Mouse (Mus musculus) liver (tissue): ENCODE measurements at regions not wholly inside any gene's neighbourhood (a gene's known extent, or its start where the extent isn't known, plus 50 kb on each side); places are given as distances from the start of the nearest gene placed in this dataset.
"Not testable (repeated sequence)": the region's sequence is repeated elsewhere in the genome, so short reads cannot be mapped to it uniquely, and the experiment has no call there.

Source experiments
- DNase-seq: peaks from one replicate; pipeline ENCODE4 v3.0.0-alpha.2; 2020; ENCODE audit warnings: mixed read lengths

- DNase-seq, result no peak
Measured at GRCm38 (mm10) chr4:29282169-29282568, 469.2 kb downstream of the Epha7 start.

DNA sequence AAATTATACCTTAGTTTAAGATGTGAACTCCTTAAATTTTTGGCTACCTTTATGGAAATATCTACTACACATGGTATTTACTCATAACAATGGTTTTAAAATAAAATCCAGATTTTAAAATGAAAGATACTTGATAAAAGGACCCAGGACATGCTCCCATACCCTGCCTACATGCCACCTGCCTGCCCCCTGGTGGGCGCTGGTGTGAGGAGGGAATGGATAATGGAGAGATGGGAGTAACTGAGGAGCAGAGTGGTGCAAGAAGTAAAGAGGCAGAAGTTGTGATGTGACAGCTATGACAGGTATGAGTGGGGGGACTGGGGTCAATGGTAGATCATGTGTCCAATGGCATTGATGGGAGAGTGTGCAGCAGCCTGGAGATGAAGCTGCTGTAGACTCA lies 488.4 kb downstream of the Epha7 start:
- DNase-seq, result peak; percentile 38

DNA sequence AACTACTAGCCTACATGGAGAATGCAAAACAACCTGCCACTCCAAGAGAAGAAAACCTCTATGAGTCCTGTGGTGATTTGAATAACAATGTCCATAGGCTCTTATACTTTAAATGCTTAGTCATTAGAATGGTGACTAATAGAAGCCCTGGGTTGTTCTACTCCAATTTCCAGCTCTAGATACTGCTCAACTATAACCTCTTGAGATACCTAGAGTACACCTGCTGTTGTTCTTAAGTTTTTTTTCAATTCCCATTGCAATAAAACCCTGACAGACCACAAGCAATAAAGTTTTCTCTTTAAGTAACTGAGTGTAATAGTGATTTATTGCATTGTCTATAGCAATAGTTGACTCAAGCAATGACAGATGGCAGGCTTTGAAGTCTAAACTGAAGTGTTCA lies 491.0 kb downstream of the Epha7 start:
- no peak for DNase-seq

GRCm38 (mm10) chr4:29307245-29307644 lies 494.3 kb downstream of the Epha7 start:
- DNase-seq, result no peak

DNA sequence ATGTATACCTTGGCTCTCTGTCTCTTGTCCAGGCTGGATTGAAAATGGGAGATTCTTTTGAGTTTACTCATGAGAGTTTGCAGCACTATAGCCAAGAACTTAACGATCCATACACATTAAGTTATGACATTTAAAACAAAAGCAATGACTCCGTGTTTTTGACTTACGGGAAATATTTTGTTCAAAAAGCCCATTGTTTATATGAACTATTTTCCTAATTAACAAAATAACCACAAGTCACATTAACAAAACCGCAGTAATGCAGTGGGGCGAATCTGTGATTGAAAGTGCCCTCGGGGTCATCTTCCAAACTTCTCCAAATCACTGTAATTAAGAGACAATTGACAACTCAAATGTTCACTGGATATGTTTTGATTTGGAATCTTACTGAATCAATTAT lies 511.0 kb downstream of the Epha7 start:
- DNase-seq, result no peak

GRCm38 (mm10) chr4:29329145-29329544 lies 516.2 kb downstream of the Epha7 start:
- DNase-seq, result no peak

GRCm38 (mm10) chr4:29331747-29332146 lies 518.8 kb downstream of the Epha7 start:
- no peak for DNase-seq

DNA sequence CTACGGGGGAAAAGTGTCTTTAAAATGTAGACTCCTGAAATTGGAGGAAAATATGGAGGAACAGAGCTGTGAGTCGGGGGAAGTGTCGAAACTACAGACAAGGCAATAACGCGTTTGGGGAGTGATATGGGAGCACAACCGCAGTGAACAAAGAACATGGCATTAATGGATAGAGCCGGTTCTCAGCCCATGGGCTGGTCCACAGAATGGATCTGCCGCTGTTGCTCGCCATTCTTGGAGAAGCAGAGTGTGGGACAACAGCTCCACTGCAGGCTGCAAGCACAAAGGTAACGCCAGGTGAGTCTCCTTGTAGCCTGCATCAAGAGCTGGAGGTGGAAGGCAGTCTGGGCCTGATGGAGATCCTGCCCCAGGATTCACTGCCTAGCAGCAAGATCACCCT lies 524.3 kb downstream of the Epha7 start:
- DNase-seq, result no peak

GRCm38 (mm10) chr4:29362191-29362590 lies 549.3 kb downstream of the Epha7 start:
- DNase-seq, result no peak

DNA sequence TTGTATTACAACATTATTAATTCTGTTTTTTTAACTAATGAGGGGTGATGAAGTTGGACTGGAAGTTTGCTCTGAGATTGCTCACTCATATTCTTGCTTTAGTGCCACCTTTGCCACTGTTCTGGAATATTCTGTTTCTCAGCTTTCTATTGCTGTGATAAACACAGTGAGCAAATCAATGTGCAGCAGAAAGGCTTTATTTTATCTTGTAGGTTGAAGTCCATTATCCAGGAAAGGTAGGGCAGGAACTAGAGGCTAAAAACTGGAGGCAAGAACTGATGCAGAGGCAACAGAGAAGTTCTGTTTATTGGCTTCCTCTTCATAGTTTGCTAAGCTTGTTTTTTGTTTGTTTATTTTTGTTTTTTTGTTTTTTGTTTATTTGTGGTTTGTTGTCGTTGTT lies 576.4 kb downstream of the Epha7 start:
- no peak for DNase-seq

- no peak for DNase-seq
Measured at GRCm38 (mm10) chr4:29390333-29390732, 577.4 kb downstream of the Epha7 start.

DNA sequence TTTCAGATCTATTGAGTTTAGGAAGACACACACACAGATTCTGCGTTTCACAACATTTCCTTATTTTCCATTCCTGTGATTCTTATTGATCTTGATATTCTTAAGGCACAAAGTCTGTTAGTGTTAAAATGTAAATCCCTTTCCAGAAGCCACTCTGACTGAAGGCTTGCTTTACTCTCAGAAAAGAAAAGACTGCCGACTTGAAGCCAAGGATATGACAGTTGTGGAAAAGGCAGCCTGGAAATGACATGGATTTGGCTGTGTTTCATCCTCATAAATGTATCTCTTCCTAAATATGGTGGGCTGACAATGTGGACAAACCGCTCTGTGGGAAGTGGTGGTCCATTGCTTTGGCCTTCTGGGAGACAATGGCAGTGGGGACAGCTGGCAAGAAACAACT lies 589.2 kb downstream of the Epha7 start:
- no peak for DNase-seq

DNA sequence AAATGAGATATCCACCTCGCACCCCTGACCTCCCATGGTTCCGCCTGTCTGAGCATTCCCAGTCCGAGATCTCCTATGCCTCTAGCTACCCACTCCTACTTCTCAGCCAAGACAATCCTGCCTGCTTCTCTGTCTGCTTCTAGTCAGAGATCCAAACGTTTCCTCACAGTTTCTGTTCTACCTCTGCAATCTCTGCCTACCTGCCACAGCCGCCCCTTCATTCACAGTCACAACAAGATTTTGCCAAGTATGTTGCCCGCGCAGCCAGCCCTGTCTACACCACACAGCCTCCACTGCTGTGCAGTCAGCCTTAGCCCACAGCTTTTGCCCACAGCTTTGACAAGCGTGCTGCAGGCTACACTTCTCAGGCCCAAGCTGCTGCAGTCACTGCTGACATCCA lies 601.7 kb downstream of the Epha7 start:
- no peak for DNase-seq

DNA sequence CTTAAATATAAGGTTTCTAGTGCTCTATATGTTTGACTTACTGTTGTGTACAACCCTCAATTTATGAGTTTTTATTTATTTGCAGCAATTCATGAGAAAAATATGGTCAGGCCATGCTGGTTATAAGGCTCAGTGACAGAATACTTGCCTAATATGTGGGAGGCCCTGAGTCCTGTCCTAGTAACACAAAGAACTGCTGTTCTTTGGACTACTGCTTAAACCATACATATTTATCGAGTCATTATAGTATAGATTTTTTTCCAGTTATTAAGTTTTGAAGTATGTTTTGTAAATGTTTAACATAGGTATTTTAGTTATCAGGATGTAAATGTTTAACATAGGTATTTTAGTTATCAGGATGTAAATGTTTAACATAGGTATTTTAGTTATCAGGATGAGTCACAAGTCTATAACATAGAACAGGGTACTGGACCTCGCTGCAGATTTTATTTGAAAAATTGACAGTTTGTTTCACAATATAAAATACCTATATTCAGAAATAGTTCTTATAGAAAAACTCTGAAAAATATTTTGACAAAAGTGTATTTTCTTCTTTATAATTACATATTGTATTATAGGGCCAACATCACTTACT lies 607.4 kb downstream of the Epha7 start:
- DNase-seq, result no peak

- DNase-seq, result not testable (repeated sequence)
Measured at GRCm38 (mm10) chr4:29431493-29431892, 618.6 kb downstream of the Epha7 start.

- no peak for DNase-seq
Measured at GRCm38 (mm10) chr4:29463329-29463728, 650.4 kb downstream of the Epha7 start.

- no peak for DNase-seq
Measured at GRCm38 (mm10) chr4:29466315-29466714, 653.4 kb downstream of the Epha7 start.

DNA sequence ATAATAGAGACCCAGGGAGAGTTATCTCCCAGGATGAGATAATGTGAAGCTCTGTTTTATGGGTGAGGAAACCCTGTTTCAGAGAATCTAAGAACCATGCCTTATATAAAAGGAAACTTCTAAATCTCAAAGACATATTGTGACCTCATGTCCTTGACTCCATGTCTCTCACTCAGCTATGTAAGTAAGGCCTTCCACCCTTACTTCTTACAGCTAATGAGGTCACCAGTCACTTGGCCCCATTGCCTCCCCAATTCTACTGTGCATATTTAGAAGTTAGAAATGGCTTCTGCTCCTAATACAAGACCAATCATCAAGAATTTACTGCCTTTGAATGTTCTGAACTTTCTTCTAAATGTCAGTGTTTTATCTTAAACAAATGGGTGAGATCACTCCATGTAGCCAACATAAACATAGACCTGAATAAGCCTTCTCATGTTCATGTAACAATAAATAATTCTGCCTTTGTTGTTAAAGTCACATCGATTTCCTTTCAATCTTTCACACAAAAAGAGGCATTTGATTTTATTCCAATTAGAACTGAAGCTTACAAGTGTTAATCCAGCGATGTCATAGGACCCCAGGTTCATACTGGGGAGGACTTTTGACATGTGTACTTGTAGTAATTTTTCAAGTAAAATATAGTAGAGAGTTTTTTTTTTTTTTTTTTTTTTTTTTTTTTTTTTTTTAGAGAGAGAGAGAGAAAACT lies 667.6 kb downstream of the Epha7 start:
- no peak for DNase-seq

GRCm38 (mm10) chr4:29481093-29481715 lies 668.3 kb downstream of the Epha7 start:
- no peak for DNase-seq

DNA sequence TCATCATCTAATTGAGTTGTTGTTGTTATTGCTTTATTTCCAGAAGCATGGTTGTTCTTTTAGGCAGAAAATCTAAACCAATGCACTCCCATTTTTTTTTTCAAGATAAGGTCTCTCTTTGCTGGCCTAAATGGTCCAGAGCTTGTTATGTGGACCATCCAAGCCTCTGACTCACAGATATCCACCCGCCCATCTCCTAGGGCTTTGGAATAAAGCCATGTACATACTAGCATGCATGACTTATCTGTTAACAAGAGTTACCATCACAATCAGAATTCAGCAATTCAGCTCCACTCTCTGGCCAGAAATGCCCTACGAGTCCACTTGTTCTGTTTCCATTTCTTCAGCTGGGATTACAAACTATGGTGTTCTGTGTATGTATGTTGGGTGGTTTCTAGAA lies 669.5 kb downstream of the Epha7 start:
- DNase-seq, result no peak

DNA sequence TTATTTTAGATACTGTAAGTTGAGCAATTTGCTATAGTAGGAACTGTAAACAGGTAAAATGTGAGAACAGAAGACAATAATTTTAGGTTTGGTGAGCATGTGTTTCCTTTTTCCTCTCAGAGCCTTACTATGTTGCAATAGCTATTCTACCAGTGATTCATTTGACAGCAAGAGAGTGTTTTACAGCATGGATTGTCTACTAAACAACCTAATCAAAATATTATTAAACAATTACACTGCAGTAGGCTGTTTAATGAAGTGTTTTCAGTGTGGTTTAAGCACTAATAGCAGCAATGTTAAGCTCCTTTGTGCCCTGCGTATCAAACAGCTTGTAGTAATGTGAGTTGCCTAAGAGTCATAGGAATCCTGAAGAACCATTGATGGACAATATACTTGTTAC lies 687.9 kb downstream of the Epha7 start:
- no peak for DNase-seq

DNA sequence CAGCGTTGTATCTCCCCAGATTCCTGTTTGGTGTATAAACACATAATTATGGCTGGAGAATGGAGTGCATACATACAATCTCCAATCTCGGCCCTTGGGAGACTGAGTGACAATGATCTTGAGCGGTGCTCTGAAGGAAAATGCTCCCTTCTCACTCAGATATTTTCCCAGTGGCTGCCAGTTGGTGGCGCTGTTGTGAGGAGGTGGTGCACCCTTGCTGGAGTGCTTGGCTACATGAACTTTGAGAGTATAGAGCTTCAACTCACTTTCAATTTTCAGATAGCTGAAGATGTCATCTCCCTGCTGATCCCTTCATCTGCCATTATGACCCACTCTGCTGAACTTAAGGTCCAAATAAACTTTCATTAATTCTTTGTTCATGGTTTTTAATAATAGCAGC lies 712.1 kb downstream of the Epha7 start:
- DNase-seq, result no peak

DNA sequence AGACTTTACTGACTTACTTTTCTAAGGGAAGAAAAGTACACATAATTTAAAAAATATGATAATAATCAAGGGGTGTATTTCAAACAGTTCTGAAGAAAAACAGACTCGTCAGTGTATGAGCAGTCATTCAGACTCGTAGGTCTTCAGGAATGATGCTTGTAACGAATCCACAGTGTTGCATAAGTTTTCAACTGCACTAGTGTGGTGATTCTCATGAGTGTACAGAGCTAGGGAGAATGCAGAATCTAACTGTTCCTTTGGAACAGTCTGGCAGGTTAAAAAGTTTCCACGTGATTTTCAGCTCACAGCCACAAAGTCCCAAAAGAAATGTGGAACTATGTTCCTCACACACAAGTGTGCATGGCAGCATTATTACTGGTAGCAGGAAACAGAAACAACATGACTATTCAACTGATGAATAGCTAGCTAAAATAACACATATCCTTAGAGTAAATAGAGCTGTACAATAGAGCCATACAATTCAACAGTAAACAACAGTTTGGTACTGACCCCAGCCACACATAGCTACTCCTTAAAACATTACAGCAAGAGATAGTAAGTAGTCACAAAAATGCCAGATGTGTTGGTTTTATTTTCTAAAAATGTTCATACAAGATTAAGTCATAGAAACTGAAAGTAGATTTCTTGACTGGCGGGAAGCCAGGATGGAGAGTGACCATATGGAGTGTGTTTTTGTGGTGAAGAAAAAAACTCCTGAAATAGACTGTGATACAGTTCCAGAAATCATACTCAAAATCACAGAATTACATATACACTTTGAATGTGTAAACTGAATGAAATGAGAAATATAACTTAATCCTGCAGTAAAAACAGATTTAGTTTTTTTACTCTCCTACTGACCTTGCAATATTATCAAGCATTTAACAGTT lies 713.1 kb downstream of the Epha7 start:
- DNase-seq, result no peak
